Mouse (Mus musculus): Measurements from ENCODE around the gene Abcb8. TPM values are rescaled to one million over a fixed set of nuclear protein-coding genes. Genes with fewer than 3 reads are reported as not detected.

Abcb8 gene
- polyA plus RNA-seq (2014; fragmentation: Illumina TruSeq; extraction: RNeasy Lipid Tissue Mini Kit (QIAGEN cat#74804); ENCODE audit: low read depth, low replicate concordance): 1.5 TPM

DNA sequence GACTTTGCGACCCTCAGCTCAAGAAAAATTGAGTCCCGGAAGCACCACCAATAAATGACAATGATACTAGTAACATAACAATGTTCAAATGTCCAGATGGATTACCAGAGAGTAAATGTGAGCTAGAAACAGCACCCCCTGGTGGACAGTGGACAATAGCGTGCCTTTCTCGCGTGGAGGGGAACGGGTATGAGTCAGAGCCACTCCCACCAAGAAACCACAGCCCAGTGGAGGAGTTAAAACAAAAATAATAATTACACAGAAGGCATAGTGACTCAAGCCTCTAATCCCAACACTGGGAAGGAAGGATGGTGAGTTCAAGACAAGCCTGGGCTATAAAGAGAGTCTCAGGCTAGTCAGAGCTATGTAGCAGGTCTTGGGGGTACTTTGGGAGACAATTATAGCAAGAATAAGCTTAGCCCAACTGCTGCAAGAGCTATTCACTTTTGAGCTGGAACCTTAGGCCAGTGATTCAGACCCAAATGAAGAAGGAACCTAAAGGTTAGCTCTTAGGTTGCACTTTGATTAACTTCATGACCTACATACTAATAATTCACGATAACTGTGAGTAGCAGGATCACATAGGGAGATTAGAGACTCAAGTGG, at the start of gene Abcb8:
Gene Abcb8, plus strand, starts transcription at position 272 of the 606 bp plus-strand sequence.

DNA sequence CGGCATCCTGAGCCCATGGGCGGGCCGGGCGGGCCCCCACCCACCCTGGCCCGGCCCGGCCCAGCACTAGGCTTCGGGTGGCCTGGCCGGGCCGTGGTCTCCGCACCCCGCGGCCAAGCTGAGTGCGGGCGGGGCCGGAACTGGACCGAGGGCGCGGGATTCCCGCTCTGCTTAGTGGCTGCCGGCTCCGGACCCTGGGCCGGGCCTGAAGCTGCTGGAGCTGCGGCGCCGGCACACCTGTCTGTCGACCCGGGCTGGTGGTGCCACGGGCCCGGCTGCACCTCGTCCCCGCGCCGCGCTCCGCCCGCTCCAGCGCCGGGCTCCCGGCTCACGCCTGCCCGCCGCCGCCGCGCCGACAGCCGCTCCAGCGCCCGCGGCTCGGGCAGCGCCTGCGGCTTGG, 42.2 kb upstream of the Abcb8 start, which contains the start of gene Kcnh2:
Gene Kcnh2, minus strand, starts transcription at position 327 of the 400 bp plus-strand sequence.

DNA sequence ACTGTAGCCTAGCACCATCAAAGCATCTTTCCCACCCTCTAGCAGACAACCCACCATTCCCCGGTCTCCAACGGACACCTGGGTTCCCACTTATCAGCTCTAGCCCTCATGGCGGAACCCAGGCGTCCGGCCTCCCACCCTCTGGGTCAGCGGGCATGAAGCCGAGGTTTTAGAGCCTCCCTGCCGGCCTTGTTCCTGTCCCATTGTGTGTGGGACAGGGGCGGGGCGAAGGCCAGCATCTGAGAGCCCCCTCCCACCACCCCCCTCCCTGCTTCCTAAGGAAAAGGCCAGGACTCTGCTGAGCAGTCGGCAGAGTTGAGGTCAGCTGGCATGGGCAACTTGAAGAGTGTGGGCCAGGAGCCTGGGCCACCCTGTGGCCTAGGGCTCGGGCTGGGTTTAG, 29.0 kb upstream of the Abcb8 start, which contains the start of gene Nos3:
Gene Nos3, plus strand, starts transcription at position 303 of the 400 bp plus-strand sequence.

DNA sequence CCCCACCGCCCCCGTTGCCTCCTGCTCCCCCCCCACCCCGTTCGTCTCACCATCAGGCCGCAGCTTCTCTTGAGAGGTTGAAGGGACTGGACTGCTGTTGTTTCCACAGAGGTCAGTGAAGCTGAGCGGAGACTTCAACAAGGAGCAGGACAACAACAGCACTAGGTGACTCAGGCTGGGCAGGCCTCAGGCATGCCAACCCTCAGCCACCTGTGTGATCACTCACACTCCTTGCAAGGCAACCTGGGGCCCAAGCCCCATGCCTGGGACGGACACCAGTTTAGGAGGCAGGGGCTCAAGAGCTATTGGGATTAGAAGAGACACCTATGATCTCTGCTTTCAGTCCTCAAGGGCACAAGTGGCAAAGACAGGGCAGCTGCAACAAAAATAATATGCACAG, 1.6 kb upstream of the Abcb8 start, which contains the start of gene Atg9b:
Gene Atg9b, minus strand, starts transcription at position 280 of the 400 bp plus-strand sequence.

DNA sequence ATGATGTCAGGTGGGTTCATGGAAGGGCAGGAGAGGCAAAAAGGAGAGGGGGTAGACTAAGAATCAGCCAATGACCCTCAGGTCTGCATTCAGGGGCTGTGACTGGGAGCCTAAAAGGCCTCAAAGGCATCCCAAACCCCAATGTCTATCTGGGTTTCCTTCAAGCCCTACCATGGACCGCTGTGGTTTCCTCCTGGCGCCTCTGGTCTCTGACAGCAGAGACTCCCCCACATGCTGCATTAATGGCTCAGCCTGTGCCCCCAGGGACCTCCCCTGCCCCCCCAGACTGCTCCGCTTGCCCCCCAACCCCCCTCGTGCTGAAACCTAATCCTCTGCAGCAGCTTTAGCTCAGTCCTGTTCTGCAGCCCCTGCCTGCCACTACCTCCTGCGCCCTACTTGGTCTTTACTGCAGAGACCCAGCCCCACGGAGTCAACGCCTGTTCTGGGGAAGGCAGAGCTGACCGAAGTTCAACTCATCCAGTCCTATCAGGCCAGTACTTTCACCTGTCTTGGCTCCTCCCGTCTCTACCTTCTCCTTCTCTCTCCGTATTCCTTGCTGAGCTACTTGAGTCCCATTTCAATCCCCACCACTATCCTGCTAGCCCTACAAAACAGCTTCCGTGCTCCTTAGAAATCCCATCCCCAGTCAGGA, 19.7 kb downstream of the Abcb8 start, which contains the start of gene Asic3:
Gene Asic3, plus strand, starts transcription at position 351 of the 652 bp plus-strand sequence.

DNA sequence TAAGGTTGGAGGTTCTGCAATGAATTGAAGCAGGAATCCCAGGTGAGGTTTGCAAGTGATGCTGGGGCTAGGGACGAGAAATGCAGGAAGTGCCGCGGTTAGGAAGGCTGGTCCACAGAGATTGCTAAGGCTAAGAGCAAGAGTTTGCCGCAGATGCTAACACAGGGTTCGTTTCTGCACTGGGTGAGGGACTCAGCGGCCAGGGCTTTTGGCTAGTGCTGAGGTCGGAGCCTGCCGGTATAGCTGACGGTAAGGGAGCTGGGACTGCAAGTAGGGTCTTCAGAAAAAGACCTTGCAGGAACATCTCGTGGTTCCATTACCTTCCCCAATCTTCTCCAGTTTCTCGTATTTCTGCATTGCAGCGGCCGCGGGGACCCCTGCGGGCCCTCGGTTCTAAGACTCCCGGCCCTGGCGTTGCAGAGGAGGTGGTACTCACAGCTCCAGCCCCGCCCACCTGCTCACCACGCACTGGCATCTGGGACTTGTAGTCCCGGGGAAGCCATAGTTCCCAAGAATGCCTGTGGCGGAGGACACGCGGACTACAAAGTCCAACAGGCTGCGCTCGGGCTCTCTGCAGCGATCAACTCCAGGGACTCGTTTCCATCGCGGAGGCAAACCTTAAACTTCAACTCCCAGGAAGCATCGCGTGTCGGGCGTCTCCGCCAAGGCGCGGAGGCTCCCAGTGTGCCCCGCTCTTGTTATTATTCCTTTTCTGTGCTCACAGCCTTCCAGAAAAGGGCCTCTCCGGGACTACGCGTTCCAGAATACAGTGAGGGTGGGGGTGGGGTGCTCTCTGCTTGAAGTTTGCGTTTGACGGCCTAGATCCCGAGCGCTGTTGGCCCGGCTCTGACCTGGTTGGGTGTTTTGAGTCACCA, 29.9 kb downstream of the Abcb8 start, which contains the start of the genes Cdk5 and Slc4a2:
Gene Cdk5, minus strand, starts transcription at position 402 of the 875 bp plus-strand sequence.
Gene Slc4a2, plus strand, starts transcription at position 709 of the 875 bp plus-strand sequence.

DNA sequence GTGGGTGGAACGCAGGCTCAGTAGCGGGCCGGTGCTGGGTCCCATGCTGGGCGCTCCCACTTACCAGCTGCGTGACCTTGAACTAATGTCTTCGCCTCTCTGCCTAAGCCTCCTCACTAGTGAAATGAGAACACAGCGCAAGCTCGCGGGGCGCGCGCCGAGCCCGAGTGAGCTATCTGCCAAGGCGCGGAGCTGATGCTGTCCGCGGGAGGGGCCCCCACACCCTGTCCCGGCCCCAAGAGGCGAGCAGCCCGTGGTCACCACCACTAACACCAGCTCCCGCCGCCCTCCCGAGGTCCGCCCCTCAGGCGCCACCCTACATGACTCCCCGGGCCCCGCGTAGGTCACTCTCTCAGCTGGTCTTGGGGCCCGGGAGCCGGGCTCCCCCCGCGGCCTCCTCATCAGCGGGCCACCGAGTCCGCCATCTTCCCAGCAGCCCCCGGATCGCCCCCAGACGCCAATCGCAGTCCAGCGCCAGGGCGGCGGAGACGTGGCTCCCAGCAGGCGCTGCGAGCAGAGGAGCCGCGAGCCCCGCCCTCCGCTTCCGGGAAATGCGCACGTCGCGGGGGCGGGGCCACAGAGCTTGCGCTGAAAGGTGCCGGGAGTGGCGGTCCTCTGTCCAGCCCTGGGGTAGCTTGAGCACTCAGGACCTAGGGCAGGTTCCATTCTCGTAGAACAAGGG, 51.4 kb downstream of the Abcb8 start, which contains the start of gene Fastk:
Gene Fastk, minus strand, starts transcription at position 542 of the 682 bp plus-strand sequence.

DNA sequence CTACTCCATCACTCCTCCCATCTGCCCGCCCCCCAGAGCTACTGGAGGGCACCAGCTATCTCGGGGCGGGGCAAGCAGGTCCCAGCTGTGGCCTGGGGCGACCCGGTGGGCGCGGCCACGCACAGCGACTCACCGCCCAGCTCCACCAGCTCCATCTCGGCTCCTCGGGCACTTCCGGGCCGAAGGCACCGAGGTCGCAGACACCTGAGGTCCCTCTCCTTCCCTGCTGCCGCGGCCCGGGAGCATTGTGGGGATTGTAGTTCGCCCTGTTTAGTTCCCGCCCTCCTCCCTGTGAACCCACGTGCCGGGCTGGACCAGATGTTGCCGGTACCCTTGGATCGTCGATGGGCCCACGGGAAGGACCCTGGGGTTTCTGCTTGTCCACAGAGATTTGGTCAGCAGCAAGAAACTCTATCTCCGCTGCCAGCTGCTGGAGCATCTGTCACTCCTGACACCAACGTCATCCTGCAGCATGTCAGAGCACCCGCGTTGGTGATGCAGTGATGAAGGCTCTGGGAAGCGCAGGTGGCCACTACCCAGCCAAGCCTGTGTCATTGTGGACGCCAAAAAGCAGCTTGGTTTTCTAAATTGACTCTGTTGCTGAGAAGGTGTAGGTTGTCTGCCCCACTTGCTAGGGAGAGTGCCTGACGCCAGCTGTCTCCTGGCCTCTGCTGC, 54.3 kb downstream of the Abcb8 start, which contains the start of gene Tmub1:
Gene Tmub1, minus strand, starts transcription at position 231 of the 675 bp plus-strand sequence.

DNA sequence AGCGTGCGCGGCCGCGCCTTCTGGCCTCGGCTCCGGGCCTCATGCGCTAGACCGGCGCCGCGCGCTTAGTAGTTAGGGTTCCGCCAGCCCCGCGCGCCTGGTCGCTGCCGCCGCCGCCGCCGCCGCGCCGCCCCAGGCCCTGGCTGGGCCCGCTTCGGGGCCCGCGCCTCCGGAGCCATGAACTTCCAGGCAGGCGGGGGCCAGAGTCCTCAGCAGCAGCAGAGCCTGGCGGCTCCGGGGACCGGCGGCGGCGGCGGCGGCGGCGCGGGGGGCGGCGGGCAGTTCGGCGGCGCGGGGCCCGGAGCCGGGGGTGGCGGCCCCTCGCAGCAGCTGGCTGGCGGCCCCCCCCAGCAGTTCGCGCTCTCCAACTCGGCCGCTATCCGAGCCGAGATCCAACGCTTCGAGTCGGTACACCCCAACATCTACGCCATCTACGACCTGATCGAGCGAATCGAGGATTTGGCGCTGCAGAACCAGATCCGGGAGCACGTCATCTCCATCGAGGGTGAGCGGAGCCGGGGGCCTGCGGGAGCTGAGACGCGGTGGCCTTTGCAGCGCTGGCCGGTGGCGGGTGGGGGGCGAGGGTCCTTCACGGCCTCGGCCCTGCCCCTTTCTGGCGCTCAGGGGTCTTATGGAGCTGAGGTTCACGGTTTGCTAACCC, 58.7 kb downstream of the Abcb8 start, which contains the start of gene Agap3:
Gene Agap3, plus strand, starts transcription at position 148 of the 661 bp plus-strand sequence.

Other genes with a start within 250 kb of the Abcb8 start
- 7.4 TPM for gene Nupl2, start 228.7 kb upstream of the Abcb8 start, polyA plus RNA-seq (2014; fragmentation: Illumina TruSeq; extraction: RNeasy Lipid Tissue Mini Kit (QIAGEN cat#74804); ENCODE audit: low read depth, low replicate concordance)
- gene Kcnh2, start 42.1 kb upstream of the Abcb8 start, polyA plus RNA-seq (2014; fragmentation: Illumina TruSeq; extraction: RNeasy Lipid Tissue Mini Kit (QIAGEN cat#74804); ENCODE audit: low read depth, low replicate concordance): 0.35 TPM
- gene Nos3, start 28.9 kb upstream of the Abcb8 start, polyA plus RNA-seq (2014; fragmentation: Illumina TruSeq; extraction: RNeasy Lipid Tissue Mini Kit (QIAGEN cat#74804); ENCODE audit: low read depth, low replicate concordance): 0.35 TPM
- gene Atg9b, start 1.5 kb upstream of the Abcb8 start, polyA plus RNA-seq (2014; fragmentation: Illumina TruSeq; extraction: RNeasy Lipid Tissue Mini Kit (QIAGEN cat#74804); ENCODE audit: low read depth, low replicate concordance): not detected
- not detected for gene Asic3, start 19.7 kb downstream of the Abcb8 start, polyA plus RNA-seq (2014; fragmentation: Illumina TruSeq; extraction: RNeasy Lipid Tissue Mini Kit (QIAGEN cat#74804); ENCODE audit: low read depth, low replicate concordance)
- 12.3 TPM for gene Cdk5, start 29.9 kb downstream of the Abcb8 start, polyA plus RNA-seq (2014; fragmentation: Illumina TruSeq; extraction: RNeasy Lipid Tissue Mini Kit (QIAGEN cat#74804); ENCODE audit: low read depth, low replicate concordance)
- gene Slc4a2, start 30.2 kb downstream of the Abcb8 start, polyA plus RNA-seq (2014; fragmentation: Illumina TruSeq; extraction: RNeasy Lipid Tissue Mini Kit (QIAGEN cat#74804); ENCODE audit: low read depth, low replicate concordance): 3.8 TPM
- 2.4 TPM for gene Fastk, start 51.6 kb downstream of the Abcb8 start, polyA plus RNA-seq (2014; fragmentation: Illumina TruSeq; extraction: RNeasy Lipid Tissue Mini Kit (QIAGEN cat#74804); ENCODE audit: low read depth, low replicate concordance)
- 0.93 TPM for gene Tmub1, start 54.2 kb downstream of the Abcb8 start, polyA plus RNA-seq (2014; fragmentation: Illumina TruSeq; extraction: RNeasy Lipid Tissue Mini Kit (QIAGEN cat#74804); ENCODE audit: low read depth, low replicate concordance)
- gene Agap3, start 58.5 kb downstream of the Abcb8 start, polyA plus RNA-seq (2014; fragmentation: Illumina TruSeq; extraction: RNeasy Lipid Tissue Mini Kit (QIAGEN cat#74804); ENCODE audit: low read depth, low replicate concordance): 4.7 TPM
- not detected for gene Gbx1, start 133.5 kb downstream of the Abcb8 start, polyA plus RNA-seq (2014; fragmentation: Illumina TruSeq; extraction: RNeasy Lipid Tissue Mini Kit (QIAGEN cat#74804); ENCODE audit: low read depth, low replicate concordance)
- gene Asb10, start 147.3 kb downstream of the Abcb8 start, polyA plus RNA-seq (2014; fragmentation: Illumina TruSeq; extraction: RNeasy Lipid Tissue Mini Kit (QIAGEN cat#74804); ENCODE audit: low read depth, low replicate concordance): not detected
- not detected for gene 4931409K22Rik, start 163.1 kb downstream of the Abcb8 start, polyA plus RNA-seq (2014; fragmentation: Illumina TruSeq; extraction: RNeasy Lipid Tissue Mini Kit (QIAGEN cat#74804); ENCODE audit: low read depth, low replicate concordance)
- 20.0 TPM for gene Abcf2, start 183.8 kb downstream of the Abcb8 start, polyA plus RNA-seq (2014; fragmentation: Illumina TruSeq; extraction: RNeasy Lipid Tissue Mini Kit (QIAGEN cat#74804); ENCODE audit: low read depth, low replicate concordance)
- gene Chpf2, start 193.1 kb downstream of the Abcb8 start, polyA plus RNA-seq (2014; fragmentation: Illumina TruSeq; extraction: RNeasy Lipid Tissue Mini Kit (QIAGEN cat#74804); ENCODE audit: low read depth, low replicate concordance): 2.4 TPM
- 3.0 TPM for gene Smarcd3, start 230.7 kb downstream of the Abcb8 start, polyA plus RNA-seq (2014; fragmentation: Illumina TruSeq; extraction: RNeasy Lipid Tissue Mini Kit (QIAGEN cat#74804); ENCODE audit: low read depth, low replicate concordance)

Data from adrenal gland, adult 10 weeks (tissue).